Mouse (Mus musculus) T-cell, adult 66 days (primary cell): ENCODE measurements around the gene Wwc2. TPM values are rescaled to one million over a fixed set of nuclear protein-coding genes. Genes with fewer than 3 reads are reported as not detected.

ENCODE experiments used
- total RNA-seq, 2 experiments: library from RNA; stranded (reverse); gene quantifications; 3 replicates in 1 of 2; 4 replicates in 1 of 2; pipeline ENCODE4 v1.2.4; 2023

Gene Wwc2
- total RNA-seq, result under 1 TPM; 0.83 to 0.99 TPM

GRCm38 (mm10) chr8:47990911-47991820 lies at the start of gene Wwc2:
Wwc2 (minus strand) TSS chr8:47990924.

GRCm38 (mm10) chr8:47824182-47824581 lies 166.5 kb downstream of the Wwc2 start, which contains the start of gene Cldn22:
Cldn22 (plus strand) TSS chr8:47824482.

GRCm38 (mm10) chr8:47821843-47822242 lies 168.9 kb downstream of the Wwc2 start, which contains the start of gene Cldn24:
Cldn24 (plus strand) TSS chr8:47822143.

Other genes starting within 250 kb of the Wwc2 start
- not detected for gene Cldn24, start 168.8 kb downstream of the Wwc2 start, total RNA-seq
- gene Cldn22, start 166.4 kb downstream of the Wwc2 start, total RNA-seq, result not detected
- 1 to 10 TPM; 7.9 to 8.3 TPM for gene Dctd, start 108.2 kb upstream of the Wwc2 start, total RNA-seq